Mouse (Mus musculus): ENCODE data around the gene Psg16.
"Not testable (repeated sequence)": the region's sequence is repeated elsewhere in the genome, so short reads cannot be mapped to it uniquely, and the experiment has no call there.

The Psg16 gene

GRCm38 (mm10) chr7:17101631-17102030, 27.8 kb downstream of the Psg16 start:
- not testable (repeated sequence) for DNase-seq (ENCODE audit: low spot score in 2 of 2)

- no peak for DNase-seq (ENCODE audit: low spot score in 2 of 2)
Observed at GRCm38 (mm10) chr7:17135307-17135706, 61.5 kb downstream of the Psg16 start.

- DNase-seq (ENCODE audit: low spot score in 2 of 2) = no peak
Observed at GRCm38 (mm10) chr7:17149931-17150330, 76.1 kb downstream of the Psg16 start, which contains the start of gene Ceacam3. Gene Ceacam3 (plus strand): TSS chr7:17150282.

GRCm38 (mm10) chr7:17155634-17156033, 81.8 kb downstream of the Psg16 start:
- no peak for DNase-seq (ENCODE audit: low spot score in 2 of 2)

- DNase-seq (ENCODE audit: low spot score in 2 of 2) = no peak
Observed at GRCm38 (mm10) chr7:17156885-17157677, 83.2 kb downstream of the Psg16 start.

- DNase-seq (ENCODE audit: low spot score in 2 of 2) = no peak
Observed at GRCm38 (mm10) chr7:17159011-17159410, 85.2 kb downstream of the Psg16 start.

- DNase-seq (ENCODE audit: low spot score in 2 of 2) = no peak
Observed at GRCm38 (mm10) chr7:17171827-17172226, 98.0 kb downstream of the Psg16 start.

All from frontal cortex, postnatal 25 days (tissue).